Mouse (Mus musculus): ENCODE measurements around the gene BC107364.
"Not testable (repeated sequence)": the region's sequence is repeated elsewhere in the genome, so short reads cannot be mapped to it uniquely, and the experiment has no call there.

Gene BC107364

DNA sequence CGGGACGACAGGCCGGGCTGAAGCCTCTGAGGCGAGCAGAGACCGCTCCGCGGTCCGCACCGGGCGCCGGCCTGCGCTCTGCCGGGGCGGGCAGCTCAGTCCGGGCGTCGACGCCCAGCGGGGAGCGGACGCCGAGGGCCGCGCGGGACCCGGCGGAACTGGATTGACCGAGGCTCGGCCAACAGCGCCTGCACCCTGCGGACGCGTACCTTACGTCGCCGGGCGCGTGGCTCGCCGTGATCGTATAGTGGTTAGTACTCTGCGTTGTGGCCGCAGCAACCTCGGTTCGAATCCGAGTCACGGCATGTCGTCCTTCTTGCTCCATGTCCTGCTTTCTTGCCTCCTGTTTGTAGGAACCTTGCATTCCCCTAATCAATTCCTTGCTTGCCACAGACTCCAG, at the start of gene BC107364:
TSS of gene BC107364 (minus strand) at position 45 of the 400 bp plus-strand sequence.
- not testable (repeated sequence) for DNase-seq

DNA sequence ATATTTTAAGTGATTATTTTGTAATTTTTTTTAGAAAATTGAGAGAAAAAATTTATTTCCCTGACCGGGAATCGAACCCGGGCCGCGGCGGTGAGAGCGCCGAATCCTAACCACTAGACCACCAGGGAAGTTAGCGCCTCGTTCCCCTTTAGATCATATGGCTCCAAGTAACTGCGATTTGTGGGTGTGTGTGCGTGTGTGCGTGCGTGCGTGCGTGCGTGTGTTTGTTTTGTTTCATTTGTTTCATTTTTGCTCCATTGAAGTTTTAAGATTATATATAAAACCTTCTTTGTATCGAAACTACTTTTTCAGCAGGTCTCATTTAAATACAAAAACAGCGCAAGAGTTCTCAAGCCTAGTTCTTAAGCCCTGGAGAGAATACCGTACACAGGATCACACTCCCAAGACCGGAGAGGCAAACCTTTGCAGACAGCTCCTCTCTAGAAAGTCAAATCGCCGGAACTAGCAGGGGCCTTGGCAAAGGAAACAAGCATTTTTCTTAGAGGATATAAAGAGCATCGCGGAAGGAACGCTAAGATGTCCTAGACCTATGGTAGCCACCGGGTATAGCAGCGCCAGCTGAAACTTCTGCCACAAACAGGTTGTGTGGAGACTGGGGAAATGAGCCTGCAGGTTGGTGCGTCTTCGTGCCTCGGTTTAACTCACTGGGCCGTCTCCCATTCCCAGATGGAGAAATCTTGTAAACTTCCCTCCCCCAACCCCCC, 49.4 kb upstream of the BC107364 start:
- peak; percentile 84 to 88 for DNase-seq

DNA sequence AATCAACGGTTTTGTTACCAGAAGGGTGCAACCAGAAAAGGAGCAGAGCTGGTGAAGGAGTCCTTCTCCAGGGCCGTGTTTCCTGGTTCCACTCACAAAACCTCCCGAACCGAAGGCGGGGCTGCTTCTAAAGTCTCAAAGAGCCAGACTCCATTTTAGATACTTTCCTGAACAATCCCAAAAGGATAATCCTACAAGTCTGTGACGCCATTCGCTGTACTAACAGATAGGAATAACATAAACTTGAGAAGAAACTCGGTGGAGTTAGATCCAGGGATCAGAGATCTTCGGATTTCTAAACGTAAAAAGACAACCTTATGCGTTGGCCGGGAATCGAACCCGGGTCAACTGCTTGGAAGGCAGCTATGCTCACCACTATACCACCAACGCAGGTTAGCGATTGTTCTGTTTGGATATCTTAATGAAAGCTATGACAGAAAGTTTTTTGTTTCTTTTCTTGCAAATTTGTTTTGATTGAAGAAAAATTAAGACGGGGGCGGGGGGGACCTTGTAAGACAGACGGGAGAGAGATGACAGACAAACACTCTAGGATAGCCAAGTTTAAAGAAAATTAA, 48.7 kb upstream of the BC107364 start:
- DNase-seq, result peak; percentile 84 to 87

DNA sequence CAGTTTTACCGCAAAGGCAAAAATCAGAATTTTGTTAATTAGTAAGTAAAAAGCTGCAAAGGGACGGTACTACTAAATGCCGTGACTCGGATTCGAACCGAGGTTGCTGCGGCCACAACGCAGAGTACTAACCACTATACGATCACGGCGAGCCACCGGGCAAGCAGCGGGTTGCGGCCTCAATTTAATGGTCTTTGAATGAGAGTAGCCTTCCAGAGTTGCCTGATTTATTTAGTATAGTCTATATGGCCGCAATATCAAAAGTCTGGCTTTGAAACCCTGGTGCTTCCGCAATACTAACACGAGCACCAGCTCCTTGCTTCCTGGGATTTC, 48.1 kb upstream of the BC107364 start:
- DNase-seq, result peak; percentile 94 to 95

DNA sequence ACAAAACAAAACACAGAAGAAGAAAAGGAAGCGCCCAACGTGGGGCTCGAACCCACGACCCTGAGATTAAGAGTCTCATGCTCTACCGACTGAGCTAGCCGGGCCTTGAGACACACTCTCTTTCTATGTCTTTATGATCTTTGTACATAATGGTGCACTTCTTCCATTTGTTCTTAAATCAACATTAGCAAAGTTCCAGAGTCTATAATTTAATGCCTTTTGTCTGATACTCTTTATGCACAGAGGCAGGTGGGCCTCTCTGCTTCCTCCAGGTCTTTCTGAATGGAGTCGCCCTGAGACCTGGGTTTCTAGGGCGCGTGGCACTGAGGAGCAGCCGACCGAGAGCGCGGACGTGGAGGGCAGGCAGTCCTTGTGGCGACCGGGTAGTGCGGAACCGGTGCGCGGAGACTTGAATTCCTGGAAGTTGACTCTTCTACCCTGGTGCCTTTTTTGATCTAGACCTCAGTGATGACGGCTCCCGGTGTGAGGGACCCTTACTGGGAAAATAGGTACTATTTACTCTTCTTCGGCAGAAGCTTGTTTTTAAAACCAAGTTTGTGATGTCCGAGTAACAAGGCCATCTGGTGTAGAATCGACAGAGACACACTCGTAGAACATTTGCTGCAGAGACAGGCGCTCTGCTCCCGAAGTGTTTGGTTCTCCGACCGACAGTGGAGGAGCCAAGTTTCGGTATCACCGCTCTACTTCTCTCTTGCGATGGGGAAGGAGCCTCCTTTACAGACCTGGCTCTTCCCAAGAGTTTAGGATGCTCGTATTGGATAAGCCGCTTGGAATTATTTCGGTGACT, 47.6 kb upstream of the BC107364 start:
- DNase-seq, result peak; percentile 72 to 73

DNA sequence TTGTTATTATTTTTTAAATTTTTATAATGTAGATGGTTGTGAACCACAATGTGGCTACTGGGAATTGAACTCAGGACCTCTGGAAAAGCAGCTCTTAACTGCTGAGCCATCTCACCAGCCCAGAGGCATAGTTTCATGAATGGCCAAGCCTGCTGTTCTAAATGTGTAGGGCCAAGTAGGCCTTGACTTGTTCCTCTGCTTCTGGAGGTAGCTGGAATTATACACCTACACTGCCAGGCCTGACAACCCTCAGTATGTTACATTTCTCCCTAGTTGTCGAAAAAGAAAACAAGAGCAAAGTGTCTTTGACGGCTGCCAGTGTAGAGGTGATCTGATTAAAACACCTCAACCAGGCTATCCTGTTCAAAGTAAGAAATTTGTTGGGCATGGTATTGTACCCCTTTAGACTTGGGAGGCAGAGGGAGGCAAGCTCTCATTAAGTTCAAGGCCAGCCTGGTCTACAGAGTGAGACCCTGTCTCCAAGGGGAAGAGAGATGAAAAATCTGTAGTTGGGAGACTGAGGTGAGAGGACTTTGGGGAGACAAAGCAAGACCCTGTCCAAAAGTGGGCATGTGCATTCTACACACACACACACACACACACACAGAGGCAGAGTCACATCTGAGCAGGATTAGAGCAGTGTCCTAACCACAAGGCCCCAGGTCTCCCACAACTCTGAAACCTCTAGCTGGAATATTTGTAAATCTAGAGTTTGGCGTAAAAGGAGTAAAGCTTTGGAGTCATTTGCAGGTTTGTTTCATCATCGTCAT, 46.6 kb upstream of the BC107364 start:
- DNase-seq, result no peak

DNA sequence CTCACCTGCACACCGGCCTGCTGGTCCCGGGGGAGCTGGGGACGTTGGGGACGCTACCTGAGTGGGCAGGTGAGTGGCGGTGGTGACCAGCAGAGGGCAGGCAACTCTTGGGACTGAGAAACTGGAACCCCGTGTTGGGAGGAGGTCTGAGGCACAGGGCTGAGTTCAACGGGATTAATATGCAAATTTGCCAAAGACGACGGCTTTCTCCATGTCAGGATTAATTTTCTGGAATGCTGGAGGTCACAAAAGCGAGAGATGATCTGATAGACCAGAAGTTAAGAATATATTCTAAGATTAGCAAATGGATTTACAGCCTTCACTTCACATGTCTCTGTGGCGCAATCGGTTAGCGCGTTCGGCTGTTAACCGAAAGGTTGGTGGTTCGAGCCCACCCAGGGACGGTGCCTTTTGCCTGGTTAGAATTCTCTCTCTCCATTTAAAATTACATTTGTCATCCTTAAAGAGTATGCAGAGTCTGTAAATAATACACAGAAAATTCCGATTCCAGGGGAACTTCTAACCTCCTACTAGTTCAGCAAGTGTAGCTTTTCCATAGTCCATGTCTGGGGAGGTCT, 45.4 kb upstream of the BC107364 start:
- DNase-seq, result peak; percentile 78 to 82

DNA sequence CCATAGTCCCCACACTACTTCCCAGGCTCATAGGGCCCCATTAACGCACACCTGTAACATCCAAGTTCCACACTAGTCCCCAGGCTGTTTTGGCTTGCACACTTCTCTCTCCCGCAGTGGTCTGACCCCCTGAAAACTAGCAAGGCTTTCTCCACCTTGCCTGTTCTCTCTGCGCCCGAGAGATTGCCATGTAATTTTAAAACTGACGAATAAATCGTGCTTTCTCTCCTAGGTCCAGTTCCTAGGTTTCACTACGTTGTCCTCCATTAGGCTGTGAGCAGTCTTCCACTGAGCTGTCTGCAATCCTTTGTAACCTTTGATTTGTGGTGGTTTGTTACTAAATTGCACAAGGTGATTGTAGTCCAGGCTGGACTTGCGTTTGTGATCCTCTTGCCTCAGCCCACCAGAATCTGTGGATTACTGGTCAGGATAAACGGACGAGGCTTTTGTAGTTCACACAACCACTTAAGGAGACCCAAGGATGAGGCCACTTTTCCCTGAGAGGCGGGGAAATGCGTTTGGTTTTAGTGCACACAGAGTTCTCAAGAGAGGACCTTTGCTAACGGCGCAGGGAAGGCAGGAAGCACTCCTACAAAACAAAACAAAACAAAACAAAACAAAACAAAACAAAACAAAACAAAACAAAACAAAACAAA, 44.6 kb upstream of the BC107364 start:
- DNase-seq, result not testable (repeated sequence)

DNA sequence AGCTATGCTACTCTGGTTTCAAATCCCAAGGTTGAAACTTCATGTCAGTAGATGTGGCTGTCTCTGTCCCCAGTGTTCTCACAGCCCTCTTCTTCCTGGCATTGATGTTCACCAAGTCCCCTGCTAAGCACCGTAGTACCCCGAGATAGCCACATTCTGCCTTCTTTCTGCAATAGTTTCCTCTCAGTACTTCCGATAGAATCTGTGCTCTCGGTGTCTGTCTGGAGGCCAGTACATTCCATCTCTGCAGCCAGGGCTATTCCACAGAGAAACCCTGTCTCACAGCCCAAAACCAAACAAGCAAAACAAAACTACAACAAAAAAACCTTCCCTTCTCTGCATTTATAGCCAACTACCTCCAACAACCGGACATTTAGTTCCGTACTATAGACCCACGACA, 44.1 kb upstream of the BC107364 start:
- DNase-seq, result no peak

DNA sequence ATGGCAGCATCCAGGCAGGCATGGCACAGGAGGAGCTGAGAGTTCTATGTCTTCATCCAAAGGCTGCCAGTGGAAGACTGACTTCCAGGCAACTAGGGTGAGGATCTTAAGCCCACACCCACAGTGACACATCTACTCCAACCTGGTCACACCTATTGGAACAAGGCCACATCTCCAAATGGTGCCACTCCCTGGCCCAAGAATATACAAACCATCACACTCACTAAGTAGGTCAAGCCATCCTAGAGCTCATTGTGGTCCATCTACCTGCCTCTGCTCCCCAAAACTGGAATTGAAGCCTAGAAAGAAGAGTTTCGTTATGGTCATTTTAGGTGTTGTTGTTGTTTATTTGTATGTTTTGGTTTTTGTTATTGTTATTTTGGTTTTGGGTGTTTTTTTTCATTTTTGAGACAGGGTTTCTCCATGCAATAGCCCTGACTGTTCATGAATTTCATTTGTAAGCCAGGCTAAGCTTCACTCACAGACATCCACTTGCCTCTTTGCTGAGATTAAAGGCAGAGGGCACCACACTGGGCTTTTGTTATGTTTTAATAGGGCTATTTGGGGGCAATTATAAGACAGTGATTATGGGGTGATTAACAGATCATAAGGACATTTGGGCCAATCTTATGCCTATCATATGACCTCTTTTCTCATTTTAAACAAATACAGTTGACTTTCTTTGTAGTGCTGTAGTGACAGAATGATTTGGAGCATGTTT, 43.5 kb upstream of the BC107364 start:
- DNase-seq, result no peak

DNA sequence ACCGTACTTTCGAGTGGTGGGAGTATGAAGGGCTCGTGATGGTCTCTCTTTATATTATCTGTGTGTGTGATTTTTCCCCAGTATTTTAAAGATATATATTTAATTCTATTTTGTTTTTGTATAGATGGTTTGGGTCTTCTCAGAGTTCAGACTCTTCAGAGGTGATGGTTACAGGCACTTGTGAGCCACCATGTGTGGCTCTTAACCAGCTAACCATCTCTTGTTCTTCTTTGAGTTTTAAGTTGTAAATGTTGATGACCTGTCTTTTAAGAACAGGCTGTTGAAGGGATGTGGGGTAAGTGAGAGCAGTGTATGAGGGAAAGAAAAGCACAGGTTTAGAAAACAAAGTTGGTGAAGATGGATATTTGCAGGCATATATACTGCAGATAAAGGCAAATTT, 42.8 kb upstream of the BC107364 start:
- no peak for DNase-seq

DNA sequence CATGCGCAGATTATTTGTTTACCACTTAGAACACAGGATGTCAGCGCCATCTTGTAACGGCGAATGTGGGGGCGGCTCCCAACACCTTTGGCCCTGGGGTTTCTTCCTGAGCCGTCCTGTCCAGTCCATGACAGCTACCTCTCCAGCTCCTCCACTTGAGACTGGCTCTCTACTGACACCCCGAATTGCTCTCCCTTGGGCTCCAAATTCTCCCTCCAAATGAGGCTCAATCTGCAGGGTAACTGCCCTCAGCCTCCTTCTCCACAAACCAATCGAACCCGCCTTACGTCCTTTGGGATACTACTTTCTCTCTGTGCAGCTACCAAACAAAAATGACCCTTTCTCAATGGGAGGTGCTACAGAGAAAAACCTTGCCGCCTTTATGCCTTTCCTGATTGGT, 42.4 kb upstream of the BC107364 start:
- DNase-seq, result not testable (repeated sequence)

DNA sequence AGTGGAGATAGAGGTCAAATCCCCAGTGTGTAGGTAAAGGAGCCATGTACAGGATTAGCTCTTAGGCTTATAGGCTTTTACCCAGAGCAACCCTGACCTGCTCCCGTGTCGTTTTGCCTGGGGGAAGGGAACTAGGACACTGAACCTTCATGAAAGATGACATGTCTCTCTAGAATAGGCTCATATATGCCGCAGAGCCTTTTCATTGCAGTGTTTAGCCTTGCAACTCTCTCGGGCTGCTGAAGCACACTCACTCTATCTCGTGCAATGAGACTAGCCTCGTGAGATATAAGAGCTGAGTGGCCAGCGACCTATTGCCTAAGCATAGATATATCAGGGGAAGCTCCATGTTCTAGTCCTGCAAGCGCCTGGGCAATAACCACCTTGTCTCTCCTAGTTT, 37.5 kb upstream of the BC107364 start:
- DNase-seq, result not testable (repeated sequence)

DNA sequence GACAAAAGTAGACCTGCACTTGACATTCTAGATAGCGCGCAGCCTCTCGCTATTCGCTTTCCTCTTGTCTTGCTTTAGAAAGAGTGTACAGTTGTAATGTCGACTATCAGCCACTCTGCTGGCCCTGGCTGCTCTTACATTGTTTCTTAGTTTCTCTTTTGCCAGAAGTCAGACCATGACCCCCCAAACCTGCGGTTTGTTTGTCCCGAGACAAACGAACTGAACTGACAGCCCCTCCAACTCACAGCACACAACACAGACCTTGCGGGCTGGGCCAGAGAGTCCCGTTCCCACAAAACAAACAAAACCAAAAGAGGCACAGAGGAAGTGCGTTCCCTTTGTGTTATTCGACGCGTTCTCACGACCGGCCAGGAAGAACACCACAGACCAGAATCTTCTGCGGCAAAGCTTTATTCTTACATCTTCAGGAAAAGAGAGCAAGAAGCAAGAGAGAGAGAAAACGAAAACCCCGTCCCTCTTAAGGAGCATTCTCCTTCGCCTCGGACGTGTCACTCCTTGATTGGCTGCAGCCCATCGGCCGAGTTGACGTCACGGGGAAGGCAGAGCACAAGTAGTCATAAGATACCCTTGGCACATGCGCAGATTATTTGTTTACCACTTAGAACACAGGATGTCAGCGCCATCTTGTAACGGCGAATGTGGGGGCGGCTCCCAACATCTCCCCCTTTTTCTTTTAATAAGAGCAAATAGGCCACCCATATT, 37.0 kb upstream of the BC107364 start:
- not testable (repeated sequence) for DNase-seq

DNA sequence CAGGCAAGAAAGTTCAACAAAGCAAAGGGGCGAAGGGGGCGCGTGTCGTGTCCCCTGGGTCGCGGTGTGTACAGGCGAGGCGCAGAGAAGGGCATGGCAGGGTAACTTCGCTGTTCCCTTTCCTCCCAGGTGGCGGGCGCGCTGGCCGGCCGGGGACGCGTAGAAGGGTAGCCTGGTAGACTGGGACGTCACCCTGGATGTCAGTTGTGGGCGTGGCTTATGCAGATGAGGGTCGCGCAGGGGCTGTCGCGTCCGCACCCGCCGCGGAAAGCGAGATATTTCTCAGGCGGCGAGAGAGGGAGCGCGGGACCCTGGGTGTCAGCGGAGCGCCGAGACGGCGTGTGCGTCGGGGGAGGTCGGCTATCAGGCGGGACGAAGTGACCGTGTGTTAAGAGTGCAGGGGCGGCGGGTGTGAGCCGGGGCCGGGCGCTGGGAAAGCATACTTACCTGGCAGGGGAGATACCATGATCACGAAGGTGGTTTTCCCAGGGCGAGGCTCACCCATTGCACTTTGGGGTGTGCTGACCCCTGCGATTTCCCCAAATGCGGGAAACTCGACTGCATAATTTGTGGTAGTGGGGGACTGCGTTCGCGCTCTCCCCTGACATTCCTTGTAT, 36.3 kb upstream of the BC107364 start:
- not testable (repeated sequence) for DNase-seq

DNA sequence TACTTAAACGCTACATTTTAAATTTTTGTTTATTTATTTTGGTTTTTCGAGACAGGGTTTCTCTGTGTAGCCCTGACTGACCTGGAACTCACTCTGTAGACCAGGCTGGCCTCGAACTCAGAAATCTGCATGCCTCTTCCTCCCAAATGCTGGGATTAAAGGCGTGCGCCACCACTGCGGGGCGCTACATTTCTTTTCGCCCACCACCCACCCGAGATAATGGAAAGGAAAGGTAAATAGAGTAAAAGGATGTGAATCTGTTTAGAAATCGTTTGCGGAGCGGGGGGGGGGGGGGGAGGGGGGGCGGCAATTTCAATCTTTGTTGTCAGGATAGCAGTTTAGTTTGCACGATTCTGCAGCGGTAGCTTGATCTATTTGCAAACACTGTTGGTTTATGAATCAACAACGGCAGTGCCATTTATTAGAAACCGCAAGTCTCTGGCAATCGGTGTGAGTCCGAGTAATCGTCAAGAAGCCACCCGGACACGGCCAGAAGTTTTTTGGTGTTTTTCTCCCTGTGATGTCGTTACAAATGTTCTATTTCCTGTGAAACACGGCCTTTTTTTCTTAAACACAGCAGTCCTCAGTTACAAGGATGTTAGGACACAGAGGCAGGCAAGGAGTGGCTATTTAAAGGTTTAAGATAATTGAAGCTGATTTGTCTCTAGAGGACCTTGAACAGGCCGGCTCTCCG, 35.6 kb upstream of the BC107364 start:
- DNase-seq, result peak; percentile 23 to 42

DNA sequence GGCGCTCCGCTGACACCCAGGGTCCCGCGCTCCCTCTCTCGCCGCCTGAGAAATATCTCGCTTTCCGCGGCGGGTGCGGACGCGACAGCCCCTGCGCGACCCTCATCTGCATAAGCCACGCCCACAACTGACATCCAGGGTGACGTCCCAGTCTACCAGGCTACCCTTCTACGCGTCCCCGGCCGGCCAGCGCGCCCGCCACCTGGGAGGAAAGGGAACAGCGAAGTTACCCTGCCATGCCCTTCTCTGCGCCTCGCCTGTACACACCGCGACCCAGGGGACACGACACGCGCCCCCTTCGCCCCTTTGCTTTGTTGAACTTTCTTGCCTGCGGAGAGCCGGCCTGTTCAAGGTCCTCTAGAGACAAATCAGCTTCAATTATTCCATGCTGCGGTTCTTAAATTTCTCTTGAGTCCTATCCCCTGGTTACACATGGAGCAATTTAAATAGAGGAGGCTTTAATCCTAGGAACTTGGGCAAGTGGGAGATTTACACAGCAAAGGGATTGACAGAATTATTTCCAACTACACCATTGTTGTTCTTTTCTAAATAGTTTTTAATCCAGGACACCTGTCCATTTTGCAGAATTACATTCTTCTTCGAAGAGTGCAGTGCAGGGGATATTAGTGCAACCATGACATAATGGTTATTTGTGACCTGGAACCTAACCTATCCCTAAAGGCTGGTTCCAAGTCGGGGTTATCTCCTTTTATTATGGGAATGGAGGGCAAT, 34.9 kb upstream of the BC107364 start:
- DNase-seq, result not testable (repeated sequence)

DNA sequence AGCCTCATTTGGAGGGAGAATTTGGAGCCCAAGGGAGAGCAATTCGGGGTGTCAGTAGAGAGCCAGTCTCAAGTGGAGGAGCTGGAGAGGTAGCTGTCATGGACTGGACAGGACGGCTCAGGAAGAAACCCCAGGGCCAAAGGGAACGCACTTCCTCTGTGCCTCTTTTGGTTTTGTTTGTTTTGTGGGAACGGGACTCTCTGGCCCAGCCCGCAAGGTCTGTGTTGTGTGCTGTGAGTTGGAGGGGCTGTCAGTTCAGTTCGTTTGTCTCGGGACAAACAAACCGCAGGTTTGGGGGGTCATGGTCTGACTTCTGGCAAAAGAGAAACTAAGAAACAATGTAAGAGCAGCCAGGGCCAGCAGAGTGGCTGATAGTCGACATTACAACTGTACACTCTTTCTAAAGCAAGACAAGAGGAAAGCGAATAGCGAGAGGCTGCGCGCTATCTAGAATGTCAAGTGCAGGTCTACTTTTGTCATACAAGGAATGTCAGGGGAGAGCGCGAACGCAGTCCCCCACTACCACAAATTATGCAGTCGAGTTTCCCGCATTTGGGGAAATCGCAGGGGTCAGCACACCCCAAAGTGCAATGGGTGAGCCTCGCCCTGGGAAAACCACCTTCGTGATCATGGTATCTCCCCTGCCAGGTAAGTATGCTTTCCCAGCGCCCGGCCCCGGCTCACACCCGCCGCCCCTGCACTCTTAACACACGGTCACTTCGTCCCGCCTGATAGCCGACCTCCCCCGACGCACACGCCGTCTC, 34.1 kb upstream of the BC107364 start:
- peak; percentile 28 to 41 for DNase-seq

Measured in lung, adult 18-20 months (tissue).